Mouse (Mus musculus): ENCODE measurements around the gene Acvr1b. TPM values are rescaled to one million over a fixed set of nuclear protein-coding genes. Genes with fewer than 3 reads are reported as not detected.

Acvr1b gene
- 5.8 and 6.9 TPM in 2 replicates for polyA plus RNA-seq (2015; fragmentation: Nextera tagmentation; extraction: Ambion mirVana)

DNA sequence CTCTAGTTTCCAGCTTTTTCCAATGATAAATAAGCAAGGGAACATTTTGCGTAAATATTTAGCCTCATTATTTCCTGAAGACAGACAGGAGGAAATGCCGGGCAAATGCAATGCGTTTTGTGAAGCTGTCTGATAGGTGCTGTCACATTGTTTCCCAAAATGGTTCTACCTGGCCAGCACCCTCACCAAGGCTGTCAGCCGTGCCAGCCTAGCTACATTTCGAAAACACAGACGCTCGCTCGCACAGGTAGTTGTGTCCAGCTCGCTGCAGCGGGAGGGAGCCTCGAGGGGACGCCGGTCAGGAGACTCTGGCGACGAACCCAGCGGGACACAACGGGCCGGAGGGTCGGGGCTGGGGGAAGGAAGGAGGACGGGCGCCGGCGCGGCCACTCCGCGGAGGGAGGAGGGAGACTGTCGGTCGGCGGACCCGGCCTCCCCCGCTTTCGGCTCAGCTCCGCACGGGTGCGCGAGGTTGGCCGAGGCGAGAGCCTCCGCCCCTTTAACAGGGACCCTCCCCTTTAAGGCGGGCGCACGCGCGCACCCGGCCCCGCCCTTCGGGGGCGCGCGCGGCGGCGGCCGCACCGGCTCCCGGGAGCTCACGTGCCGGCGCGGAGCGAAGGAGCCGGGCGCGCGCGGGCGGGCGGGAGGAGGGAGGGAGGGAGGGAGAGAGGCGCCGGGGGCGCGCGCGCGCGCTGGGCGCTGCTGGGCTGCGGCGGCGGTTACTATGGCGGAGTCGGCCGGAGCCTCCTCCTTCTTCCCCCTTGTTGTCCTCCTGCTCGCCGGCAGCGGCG is at the start of gene Acvr1b:
TSS of gene Acvr1b (plus strand) at position 647 of the 791 bp plus-strand sequence.
- Histone ChIP-seq H3K27ac (peak within 1 kb of the TSS; percentile 90), H3K9ac (peak within 1 kb of the TSS; percentile 99), H3K9me3 (replicated peaks) (no peaks in the 10 kb centered on the region), H3K4me3 (peak within 1 kb of the TSS; percentile 94), H3K4me2 (peak within 1 kb of the TSS; percentile 86), H3K27me3 (no peaks in the 10 kb centered on the region), H3K4me1 (replicated peaks) (peaks cover 43% of the 10 kb centered on the region), H3K36me3 (no peaks in the 10 kb centered on the region)
- 1% methylated on average over 61 of the region's 87 CpGs for WGBS
- peak; percentile 92 for ATAC-seq (replicated peaks; ENCODE audit: insufficient number of reproducible peaks, insufficient read depth, low FRiP score, low read depth)

DNA sequence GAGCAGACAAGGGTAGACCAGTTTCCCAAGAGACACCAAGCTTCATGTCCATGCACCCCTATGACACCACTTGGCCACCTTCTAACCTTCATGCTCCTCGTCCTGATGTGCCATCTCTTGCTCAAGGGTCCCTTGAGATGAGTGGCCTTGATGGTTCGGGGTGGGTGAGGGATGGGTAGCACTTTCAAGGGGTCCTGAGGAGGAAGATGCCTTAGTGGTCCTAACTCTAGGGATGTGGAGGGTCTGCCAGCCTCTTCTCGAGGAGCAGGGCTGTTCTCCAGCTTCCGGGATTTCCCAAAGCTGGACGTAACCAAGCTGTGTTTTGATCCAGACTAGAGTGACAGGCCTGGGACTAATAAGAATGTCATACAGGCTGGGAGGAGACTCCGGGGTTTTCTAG is 48.3 kb upstream of the Acvr1b start:
- Histone ChIP-seq H3K4me3 (no peak overlapping the region), H3K4me1 (replicated peaks) (peaks cover 37% of the 10 kb centered on the region), H3K9me3 (replicated peaks) (no peaks in the 10 kb centered on the region), H3K9ac (no peak overlapping the region), H3K36me3 (no peaks in the 10 kb centered on the region), H3K27ac (no peak overlapping the region), H3K27me3 (peaks cover 26% of the 10 kb centered on the region), H3K4me2 (no peak overlapping the region)
- WGBS, result 80% methylated on average over 6 of the region's 6 CpGs
- ATAC-seq (replicated peaks; ENCODE audit: insufficient number of reproducible peaks, insufficient read depth, low FRiP score, low read depth), result no peak

DNA sequence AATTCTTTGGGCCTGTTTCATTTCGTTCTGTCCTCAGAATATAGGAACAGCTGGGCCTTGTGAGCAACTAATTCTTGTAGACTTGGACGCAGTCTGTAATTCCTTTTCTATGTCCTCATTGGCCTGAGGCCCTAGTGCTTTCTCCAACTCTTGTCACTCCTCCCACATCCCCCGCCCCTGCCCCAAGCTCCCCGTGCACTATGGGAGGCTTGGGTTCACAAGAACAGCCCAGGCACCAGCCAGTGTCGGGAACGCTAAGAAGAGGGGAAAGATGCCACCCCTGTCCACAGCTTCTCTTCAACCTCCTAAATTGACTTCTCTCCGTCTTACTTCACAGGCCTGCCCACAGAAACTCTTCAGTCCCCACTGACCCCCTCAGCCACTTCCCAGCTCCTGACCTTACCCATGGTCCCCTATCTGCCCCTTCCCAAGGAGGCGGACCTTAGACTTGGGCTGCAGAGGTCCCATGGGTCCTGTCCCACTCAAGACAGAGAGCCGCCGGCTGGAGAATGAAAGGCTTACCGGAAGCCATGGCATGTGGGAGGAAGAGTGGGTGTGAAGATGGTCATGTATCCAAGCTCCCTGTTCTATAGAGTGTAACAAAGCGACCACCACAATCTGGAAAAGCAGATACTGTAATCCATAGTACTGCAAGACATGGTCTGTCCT is 46.9 kb upstream of the Acvr1b start:
- H3K9me3 ChIP-seq (replicated peaks), result no peaks in the 10 kb centered on the region
- peak overlapping the region; percentile 65 for H3K27ac ChIP-seq
- no peaks in the 10 kb centered on the region for H3K36me3 ChIP-seq
- ATAC-seq (replicated peaks; ENCODE audit: insufficient number of reproducible peaks, insufficient read depth, low FRiP score, low read depth), result peak; percentile 34
- H3K27me3 ChIP-seq, result peaks cover 36% of the 10 kb centered on the region
- WGBS, result 65% methylated on average over 12 of the region's 12 CpGs
- no peak overlapping the region for H3K4me3 ChIP-seq
- no peak overlapping the region for H3K9ac ChIP-seq
- H3K4me1 ChIP-seq (replicated peaks), result peaks cover 47% of the 10 kb centered on the region
- H3K4me2 ChIP-seq, result no peak overlapping the region

DNA sequence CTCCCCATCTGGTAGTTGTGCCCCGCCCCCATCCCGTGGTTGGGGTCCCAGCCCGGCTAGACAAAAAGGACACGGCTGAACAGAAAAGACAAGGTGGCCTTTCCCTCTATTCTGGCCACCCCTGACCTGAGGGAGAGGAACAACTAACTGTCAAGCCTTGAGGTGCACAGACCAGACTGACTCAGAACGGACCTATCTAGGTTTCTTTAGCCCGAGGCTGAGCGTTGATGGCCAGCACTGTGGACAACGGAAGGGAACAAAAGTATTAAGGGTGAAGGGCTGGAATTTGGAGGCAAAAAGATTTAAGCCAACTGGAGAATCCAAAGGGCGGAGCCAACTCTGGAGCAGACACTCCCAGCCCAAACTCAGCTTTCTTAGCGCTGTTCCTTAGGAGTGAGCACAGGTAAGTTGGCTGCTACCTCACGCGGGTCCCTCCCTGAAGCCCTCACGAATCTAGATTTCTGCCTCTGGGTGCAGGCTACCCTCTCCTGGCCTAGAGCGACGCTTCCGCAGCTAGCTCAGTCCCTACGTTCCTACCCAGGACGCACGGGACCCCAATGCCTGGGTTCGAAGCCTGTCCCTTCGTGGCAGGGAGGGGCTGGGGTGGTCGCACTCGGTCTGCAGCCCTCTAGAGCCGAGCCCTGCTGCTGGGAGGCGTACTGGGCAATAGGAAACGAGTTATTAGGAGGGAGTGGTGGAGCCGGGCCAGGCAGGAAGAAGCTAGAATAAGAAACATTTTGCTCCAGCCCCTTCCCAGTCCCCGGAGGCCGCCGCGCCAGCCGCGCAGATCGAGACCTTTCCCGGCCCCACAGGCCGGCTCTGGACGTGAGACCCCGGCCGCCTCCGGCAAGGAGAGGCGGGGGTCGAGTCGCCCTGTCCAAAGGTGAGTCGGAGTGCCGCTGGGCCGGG is 45.4 kb upstream of the Acvr1b start, which contains the start of gene Acvrl1:
TSS of gene Acvrl1 (plus strand) at position 342 of the 909 bp plus-strand sequence.
- Histone ChIP-seq H3K4me1 (replicated peaks) (peaks cover 49% of the 10 kb centered on the region), H3K4me2 (peak within 1 kb of the TSS; percentile 84), H3K4me3 (peak within 1 kb of the TSS; percentile 55), H3K27me3 (peaks cover 40% of the 10 kb centered on the region), H3K36me3 (no peaks in the 10 kb centered on the region), H3K9ac (peak within 1 kb of the TSS; percentile 70), H3K9me3 (replicated peaks) (no peaks in the 10 kb centered on the region), H3K27ac (peak within 1 kb of the TSS; percentile 65)
- ATAC-seq (replicated peaks; ENCODE audit: insufficient number of reproducible peaks, insufficient read depth, low FRiP score, low read depth), result no peak; the same call in 1 of the 2 replicates
- 5% methylated on average over 46 of the region's 46 CpGs for WGBS

DNA sequence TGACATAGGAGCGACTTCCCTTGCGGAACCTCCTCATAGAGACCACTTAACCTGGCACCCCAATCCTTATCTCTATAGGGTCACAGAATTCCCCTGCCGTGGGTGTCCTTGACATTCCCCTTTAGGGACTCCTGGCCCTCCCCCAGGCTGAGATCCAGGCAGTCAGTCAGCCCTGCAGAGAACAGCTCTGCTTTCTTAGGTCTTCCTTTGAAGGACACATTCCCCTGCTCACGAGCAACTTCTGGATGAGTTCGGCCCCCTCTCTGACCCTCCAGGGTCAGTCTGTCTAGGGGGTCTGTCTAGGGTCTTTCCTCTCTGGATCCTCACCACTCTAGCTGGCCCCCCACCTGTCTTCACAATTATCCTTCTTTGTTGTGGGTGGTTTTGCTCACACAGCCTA is 44.5 kb upstream of the Acvr1b start:
- Histone ChIP-seq H3K27ac (no peak overlapping the region), H3K9me3 (replicated peaks) (no peaks in the 10 kb centered on the region), H3K36me3 (no peaks in the 10 kb centered on the region), H3K4me1 (replicated peaks) (peaks cover 57% of the 10 kb centered on the region), H3K27me3 (peaks cover 46% of the 10 kb centered on the region), H3K4me2 (peak overlapping the region; percentile 84), H3K9ac (peak overlapping the region; percentile 70), H3K4me3 (peak overlapping the region; percentile 55)
- no peak for ATAC-seq (replicated peaks; ENCODE audit: insufficient number of reproducible peaks, insufficient read depth, low FRiP score, low read depth)
- 22% methylated on average over 5 of the region's 5 CpGs for WGBS

DNA sequence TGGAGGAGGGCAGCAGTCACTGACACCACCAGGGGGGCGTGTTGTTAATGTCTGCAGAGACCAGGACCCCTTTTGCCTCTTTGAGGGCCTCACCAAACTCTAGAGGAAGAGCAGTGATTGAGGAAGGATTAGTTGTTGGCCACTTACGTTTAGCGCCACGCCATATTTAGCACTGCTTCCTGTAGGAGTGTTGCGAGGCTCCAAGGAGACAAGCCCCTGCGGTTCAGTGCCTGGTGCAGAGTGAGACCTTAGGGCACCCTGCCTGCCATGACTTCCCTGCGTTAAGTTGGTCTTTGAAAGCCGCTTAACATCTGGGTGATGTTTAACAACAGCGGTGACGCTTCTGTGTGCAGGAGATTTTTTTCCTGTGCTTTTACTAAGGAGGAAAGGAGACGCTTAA is 42.4 kb upstream of the Acvr1b start:
- Histone ChIP-seq H3K27me3 (peaks cover 51% of the 10 kb centered on the region), H3K36me3 (no peaks in the 10 kb centered on the region), H3K9me3 (replicated peaks) (no peaks in the 10 kb centered on the region), H3K4me2 (peak overlapping the region; percentile 39), H3K4me1 (replicated peaks) (peaks cover 57% of the 10 kb centered on the region), H3K27ac (no peak overlapping the region), H3K9ac (0 out of 2 replicates have a peak overlapping the region, but pooled peaks have one; percentile 8), H3K4me3 (no peak overlapping the region)
- 17% methylated on average over 11 of the region's 11 CpGs for WGBS
- no peak for ATAC-seq (replicated peaks; ENCODE audit: insufficient number of reproducible peaks, insufficient read depth, low FRiP score, low read depth)

DNA sequence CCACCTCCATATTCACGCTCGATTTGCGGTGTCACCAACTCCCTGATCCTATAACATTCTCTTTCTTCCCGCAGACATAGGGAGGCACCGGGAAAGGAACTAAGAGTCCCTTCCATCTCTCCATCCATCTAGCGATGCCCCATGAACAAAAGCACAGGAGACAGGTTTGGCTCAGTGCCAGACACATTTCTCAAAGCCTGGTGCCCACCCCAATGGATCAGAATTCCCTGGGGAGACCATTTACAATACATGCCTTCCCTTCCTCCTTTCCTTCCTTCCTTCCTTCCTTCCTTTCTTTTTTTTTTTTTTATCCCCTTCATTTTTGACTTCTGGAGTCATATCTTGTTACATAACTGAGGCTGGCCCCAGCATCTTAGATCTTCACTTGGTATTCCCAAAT is 41.8 kb upstream of the Acvr1b start:
- no peak for ATAC-seq (replicated peaks; ENCODE audit: insufficient number of reproducible peaks, insufficient read depth, low FRiP score, low read depth)
- Histone ChIP-seq H3K4me3 (no peak overlapping the region), H3K27me3 (peaks cover 53% of the 10 kb centered on the region), H3K4me2 (peak overlapping the region; percentile 39; the same call in 1 of the 2 replicates), H3K9ac (0 out of 2 replicates have a peak overlapping the region, but pooled peaks have one; percentile 8), H3K4me1 (replicated peaks) (peaks cover 55% of the 10 kb centered on the region), H3K36me3 (no peaks in the 10 kb centered on the region), H3K9me3 (replicated peaks) (no peaks in the 10 kb centered on the region), H3K27ac (peak overlapping the region; percentile 56; the same call in 1 of the 2 replicates)
- WGBS, result 51% methylated on average over 6 of the region's 6 CpGs

DNA sequence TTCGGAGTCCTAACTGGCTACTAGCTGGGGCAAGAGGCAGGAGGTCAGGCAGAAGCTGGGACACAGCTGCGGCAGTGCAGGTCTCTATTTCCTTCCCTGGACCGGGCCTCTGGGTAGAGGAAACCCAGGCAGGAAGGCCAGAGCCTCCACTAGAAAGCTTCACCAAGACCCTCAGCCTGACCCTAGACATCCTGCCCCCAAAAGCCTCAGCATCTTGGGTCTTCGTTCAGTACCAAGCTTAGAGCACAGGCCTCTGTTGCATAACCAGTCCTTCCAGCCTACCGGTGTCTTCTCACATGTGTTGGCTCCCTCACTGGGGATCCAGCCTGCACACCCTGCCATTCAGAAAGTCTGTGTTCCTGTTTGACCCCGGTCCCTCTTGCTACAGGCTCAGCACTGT is 41.1 kb upstream of the Acvr1b start:
- Histone ChIP-seq H3K36me3 (no peaks in the 10 kb centered on the region), H3K9me3 (replicated peaks) (no peaks in the 10 kb centered on the region), H3K4me2 (no peak overlapping the region), H3K9ac (no peak overlapping the region), H3K27me3 (peaks cover 56% of the 10 kb centered on the region), H3K27ac (peak overlapping the region; percentile 56; the same call in 1 of the 2 replicates), H3K4me1 (replicated peaks) (peaks cover 51% of the 10 kb centered on the region), H3K4me3 (no peak overlapping the region)
- ATAC-seq (replicated peaks; ENCODE audit: insufficient number of reproducible peaks, insufficient read depth, low FRiP score, low read depth), result no peak
- WGBS, result 65% methylated on average over 6 of the region's 6 CpGs

DNA sequence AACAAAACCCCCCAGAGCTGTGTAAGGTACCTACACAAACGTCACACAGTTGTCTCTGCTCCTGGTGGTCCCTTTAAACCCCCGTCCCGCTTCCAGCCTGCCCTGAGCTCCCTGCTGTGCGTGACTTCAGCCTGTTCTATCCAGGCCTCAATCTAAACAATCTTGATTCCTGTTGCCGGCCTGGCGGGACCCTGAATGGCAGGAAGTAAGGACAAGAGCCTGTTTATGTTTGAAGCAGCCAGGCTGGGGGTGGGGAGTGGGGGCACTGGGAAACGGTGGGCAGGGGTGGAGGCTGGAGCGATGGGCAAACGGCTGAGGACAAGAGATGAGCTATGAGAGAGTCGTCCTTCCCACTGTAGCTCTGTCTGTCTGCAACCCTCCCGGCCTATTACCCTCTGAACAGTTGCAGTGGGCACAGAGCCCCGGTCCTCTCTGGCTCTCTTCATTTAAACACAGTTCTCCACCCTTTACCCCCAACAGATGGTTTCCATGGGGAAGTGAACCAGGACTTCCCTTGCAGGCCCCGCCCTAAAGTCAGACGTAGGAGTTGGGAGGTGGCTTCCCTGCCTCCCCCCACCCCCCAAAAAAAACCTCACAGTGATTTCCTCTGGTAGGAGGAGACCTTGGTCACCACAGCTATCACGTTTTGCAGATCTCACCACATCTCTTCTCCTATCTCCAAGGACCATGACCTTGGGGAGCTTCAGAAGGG is 39.7 kb upstream of the Acvr1b start:
- peak overlapping the region; percentile 25 for H3K4me3 ChIP-seq
- H3K9ac ChIP-seq, result no peak overlapping the region
- H3K36me3 ChIP-seq, result no peaks in the 10 kb centered on the region
- peak overlapping the region; percentile 38; the same call in 1 of the 2 replicates for H3K4me2 ChIP-seq
- no peak; the same call in 1 of the 2 replicates for ATAC-seq (replicated peaks; ENCODE audit: insufficient number of reproducible peaks, insufficient read depth, low FRiP score, low read depth)
- peaks cover 43% of the 10 kb centered on the region for H3K27me3 ChIP-seq
- peak overlapping the region; percentile 56 for H3K27ac ChIP-seq
- WGBS, result 37% methylated on average over 15 of the region's 15 CpGs
- peaks cover 45% of the 10 kb centered on the region for H3K4me1 ChIP-seq (replicated peaks)
- no peaks in the 10 kb centered on the region for H3K9me3 ChIP-seq (replicated peaks)

DNA sequence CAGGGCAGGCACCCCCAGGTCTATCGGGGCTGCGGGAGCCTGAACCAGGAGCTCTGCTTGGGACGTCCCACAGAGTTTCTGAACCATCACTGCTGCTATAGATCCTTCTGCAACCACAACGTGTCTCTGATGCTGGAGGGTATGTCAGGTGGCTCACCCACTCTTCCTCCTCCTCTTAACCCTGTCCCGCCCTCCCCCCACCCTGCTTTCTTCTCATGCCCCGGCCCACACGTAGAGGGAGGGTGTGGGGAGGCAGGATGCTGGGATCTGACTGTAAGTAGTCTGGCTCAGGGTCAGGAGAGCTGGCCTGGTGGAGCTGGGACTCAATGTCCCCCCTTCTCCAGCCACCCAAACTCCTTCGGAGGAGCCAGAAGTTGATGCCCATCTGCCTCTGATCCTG is 38.5 kb upstream of the Acvr1b start:
- Histone ChIP-seq H3K27ac (no peak overlapping the region), H3K27me3 (peaks cover 31% of the 10 kb centered on the region), H3K4me2 (peak overlapping the region; percentile 38), H3K4me1 (replicated peaks) (peaks cover 49% of the 10 kb centered on the region), H3K9me3 (replicated peaks) (no peaks in the 10 kb centered on the region), H3K9ac (no peak overlapping the region), H3K36me3 (no peaks in the 10 kb centered on the region), H3K4me3 (peak overlapping the region; percentile 24)
- no peak for ATAC-seq (replicated peaks; ENCODE audit: insufficient number of reproducible peaks, insufficient read depth, low FRiP score, low read depth)
- WGBS, result 48% methylated on average over 8 of the region's 8 CpGs

Data from heart, embryonic 15.5 days (tissue).